14 mouse cellular contexts compared by ENCODE assay signal in the genomic region with DNA sequence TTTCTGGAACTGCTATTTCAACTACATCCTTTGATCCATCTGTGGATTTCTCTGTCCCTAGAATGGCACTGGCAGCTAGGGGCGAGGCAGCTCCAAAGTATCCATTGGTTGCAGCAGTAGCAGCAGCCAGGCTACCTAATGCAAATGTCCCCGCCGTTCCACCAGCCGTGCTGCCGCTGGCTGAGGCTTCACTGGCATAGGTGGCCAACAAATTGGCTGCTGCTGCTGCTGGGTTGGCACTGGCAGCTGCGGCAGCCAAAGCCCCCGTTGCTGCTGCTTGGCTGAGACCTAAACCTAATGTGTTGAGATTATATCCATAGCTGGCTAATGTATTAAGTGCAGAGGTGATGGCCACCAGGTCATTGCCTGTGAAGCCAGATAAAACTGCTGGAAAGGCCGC.
"Had no signal": no experiment of that assay in that cellular context is flagged by ENCODE, and none has a peak within 500 bp of the region (broad histone marks: within the 10 kb centered on the region; RNA-seq: fewer than 3 reads in every experiment).

No protein-coding gene starts in this region.

- H3K27me3 ChIP-seq: liver, embryonic 12.5 days; megakaryocyte, embryonic 14.5 days; midbrain, embryonic 12.5 days had no signal

- H3K27ac ChIP-seq: layer of hippocampus, adult 2 months; limb, embryonic 10.5 days; liver, embryonic 12.5 days; macrophage; midbrain, embryonic 12.5 days had no signal

- ATAC-seq: liver, embryonic 12.5 days had no signal

- H3K36me3 ChIP-seq: limb, embryonic 10.5 days; liver, embryonic 12.5 days had no signal

- H3K4me3 ChIP-seq: layer of hippocampus, adult 2 months; limb, embryonic 10.5 days; liver, embryonic 12.5 days; megakaryocyte, embryonic 14.5 days; midbrain, embryonic 12.5 days had no signal

- H3K9ac ChIP-seq: liver, embryonic 12.5 days; lung, embryonic 14.5 days; midbrain, embryonic 12.5 days had no signal

- H3K4me1 ChIP-seq: limb, embryonic 10.5 days; liver, embryonic 12.5 days; megakaryocyte, embryonic 14.5 days had no signal

- H3K9me3 ChIP-seq: limb, embryonic 10.5 days; liver, embryonic 12.5 days; midbrain, embryonic 12.5 days had no signal

- DNase-seq: kidney, adult 18-20 months; kidney, postnatal 10 days; kidney, postnatal 4 days; lung, embryonic 14.5 days; lung, postnatal 10 days; right cerebral cortex, adult 18-20 months; right cerebral cortex, postnatal 25 days; thymus, postnatal 36 days had no signal

- H3K4me2 ChIP-seq: liver, embryonic 12.5 days; lung, embryonic 14.5 days; midbrain, embryonic 12.5 days had no signal
